Mouse (Mus musculus) Patski (cell line): ENCODE results near the gene Leng8. TPM values are rescaled to one million over a fixed set of nuclear protein-coding genes. Genes with fewer than 3 reads are reported as not detected.

Experiments
- ATAC-seq: fragments of 100-300 bp; one replicate; pipeline ENCODE4 v1.8.0; 2021
- CTCF ChIA-PET: fragments of 350-600 bp; sonication (Branson Sonifier 250); formaldehyde crosslinking; loops from one replicate; lab custom pipeline; 2022; ENCODE audit warnings: inconsistent platforms; lab: Charles Lee
- POLR2A ChIA-PET: fragments of 350-600 bp; sonication (Branson Sonifier 250); formaldehyde crosslinking; loops from one replicate; lab custom pipeline; 2022; ENCODE audit warnings: antibody characterized with exemption, inconsistent platforms; lab: Charles Lee
- DNase-seq: peaks from one replicate; pipeline ENCODE4 v3.0.0-alpha.2; 2011; ENCODE audit warnings: low read depth, low spot score
- H3K27me3 ChIP-seq: fragments of 371-371 bp; one replicate; pipeline ENCODE4 v1.5.1; 2021
- CTCF ChIP-seq: fragments of 100-300 bp; IDR thresholded peaks from one replicate; pipeline ENCODE4 v1.5.1; 2021
- in situ Hi-C: fragments of 300-500 bp; cut with MboI; formaldehyde crosslinking; loops from 3 replicates; pipeline ENCODE4 v1.11.1; 2018; ENCODE audit warnings: low pct_unique_long_range_greater_than_20kb, mixed read lengths
- polyA plus RNA-seq: library from polyadenylated mRNA; unstranded; gene quantifications from one replicate; pipeline ENCODE4 v1.2.3, GENCODE M21; 2021

Leng8 gene
- polyA plus RNA-seq: 92.8 TPM

GRCm38 (mm10) chr7:4136771-4137531, at the start of gene Leng8:
Leng8 (plus strand) TSS chr7:4137039.
- ATAC-seq (peak; percentile 93), DNase-seq (peak; percentile 88)
- no peak for TF ChIP-seq CTCF
- ChIA-PET POLR2A (interaction anchor here (0.7 to 0.9 kb wide), 3 partner anchors 11 to 877 kb away, joined by 3 read pairs; partner anchors contain the start of gene Leng9), CTCF (interaction anchor here (1.0 to 3.3 kb wide), 4 partner anchors 9 to 292 kb away, joined by 3 to 11 read pairs (median 4); no protein-coding TSS in a partner anchor)
- no peaks in the 10 kb centered on the region for H3K27me3 ChIP-seq
- in situ Hi-C loops: loop anchor here (10.0 kb wide), 1 partner anchor 442 kb away; the partner anchor contains the start of genes Mboat7 and Tsen34

- TF ChIP-seq CTCF: no peak
- ATAC-seq (no peak), DNase-seq (no peak)
- H3K27me3 ChIP-seq: no peaks in the 10 kb centered on the region
- in situ Hi-C loops: no loop called here
- CTCF ChIA-PET: interaction anchor here (1.6 kb wide), 1 partner anchor 13 kb away, joined by 4 read pairs; no protein-coding TSS in a partner anchor
- POLR2A ChIA-PET: no interaction called here
Observed at GRCm38 (mm10) chr7:4087238-4087895, 49.5 kb upstream of the Leng8 start.

GRCm38 (mm10) chr7:4087896-4088480, 48.9 kb upstream of the Leng8 start:
- ATAC-seq (no peak), DNase-seq (no peak)
- H3K27me3 ChIP-seq: no peaks in the 10 kb centered on the region
- no peak for TF ChIP-seq CTCF
- ChIA-PET CTCF (interaction anchor here (1.6 kb wide), 1 partner anchor 14 kb away, joined by 4 read pairs; no protein-coding TSS in a partner anchor), POLR2A (no interaction called here)
- in situ Hi-C loops: no loop called here

GRCm38 (mm10) chr7:4088679-4089078, 48.2 kb upstream of the Leng8 start:
- H3K27me3 ChIP-seq: no peaks in the 10 kb centered on the region
- no peak for TF ChIP-seq CTCF
- ATAC-seq (no peak), DNase-seq (no peak)
- CTCF ChIA-PET: interaction anchor here (1.6 kb wide), 2 partner anchors 15 to 27 kb away, joined by 3 to 4 read pairs; no protein-coding TSS in a partner anchor
- in situ Hi-C loops: no loop called here
- POLR2A ChIA-PET: no interaction called here

GRCm38 (mm10) chr7:4091170-4091569, 45.7 kb upstream of the Leng8 start:
- ChIA-PET POLR2A (no interaction called here), CTCF (no interaction called here)
- ATAC-seq: no peak
- in situ Hi-C loops: loop anchor here (10.0 kb wide), 1 partner anchor 56 kb away; no protein-coding TSS in a partner anchor
- no peaks in the 10 kb centered on the region for H3K27me3 ChIP-seq
- TF ChIP-seq CTCF: no peak
- no peak for DNase-seq

- ATAC-seq: no peak
- TF ChIP-seq CTCF: no peak
- H3K27me3 ChIP-seq: no peaks in the 10 kb centered on the region
- ChIA-PET CTCF (no interaction called here), POLR2A (no interaction called here)
- no peak for DNase-seq
- in situ Hi-C loops: loop anchor here (10.0 kb wide), 1 partner anchor 64 kb away; no protein-coding TSS in a partner anchor
Observed at GRCm38 (mm10) chr7:4098301-4098700, 38.5 kb upstream of the Leng8 start.

- ATAC-seq (peak; percentile 51), DNase-seq (no peak)
- no peaks in the 10 kb centered on the region for H3K27me3 ChIP-seq
- ChIA-PET POLR2A (no interaction called here), CTCF (no interaction called here)
- no peak for TF ChIP-seq CTCF
- in situ Hi-C loops: loop anchor here (10.0 kb wide), 1 partner anchor 64 kb away; no protein-coding TSS in a partner anchor
Observed at GRCm38 (mm10) chr7:4098832-4099231, 38.0 kb upstream of the Leng8 start.

GRCm38 (mm10) chr7:4101144-4101543, 35.7 kb upstream of the Leng8 start:
- POLR2A ChIA-PET: no interaction called here
- DNase-seq (no peak), ATAC-seq (no peak)
- H3K27me3 ChIP-seq: no peaks in the 10 kb centered on the region
- CTCF ChIA-PET: interaction anchor here (1.0 kb wide), 1 partner anchor 10 kb away, joined by 3 read pairs; no protein-coding TSS in a partner anchor
- in situ Hi-C loops: no loop called here
- TF ChIP-seq CTCF: no peak

- ChIA-PET POLR2A (no interaction called here), CTCF (interaction anchor here (2.0 kb wide), 1 partner anchor 324 kb away, joined by 5 read pairs; no protein-coding TSS in a partner anchor)
- TF ChIP-seq CTCF: peak; percentile 46
- in situ Hi-C loops: no loop called here
- no peak for ATAC-seq
- H3K27me3 ChIP-seq: no peaks in the 10 kb centered on the region
- DNase-seq: no peak
Observed at GRCm38 (mm10) chr7:4103411-4103810, 33.4 kb upstream of the Leng8 start.

- DNase-seq (no peak), ATAC-seq (no peak)
- in situ Hi-C loops: no loop called here
- no peak for TF ChIP-seq CTCF
- POLR2A ChIA-PET: interaction anchor here (0.7 kb wide), 2 partner anchors 420 to 444 kb away, joined by 5 to 6 read pairs; no protein-coding TSS in a partner anchor
- peaks cover 10% of the 10 kb centered on the region for H3K27me3 ChIP-seq
- CTCF ChIA-PET: no interaction called here
Observed at GRCm38 (mm10) chr7:4111766-4112165, 25.1 kb upstream of the Leng8 start.
